Mouse (Mus musculus) forebrain, embryonic 11.5 days (tissue): ENCODE results near the gene Tbl1x. TPM values are rescaled to one million over a fixed set of nuclear protein-coding genes. Genes with fewer than 3 reads are reported as not detected.
"Not testable (repeated sequence)": the region's sequence is repeated elsewhere in the genome, so short reads cannot be mapped to it uniquely, and the experiment has no call there.

Experiments used
- ATAC-seq: fragments of 200-750 bp; cut with Nextera tagmentation; replicated peaks from 2 replicates; pipeline ENCODE4 v1.8.0; 2017; ENCODE audit warnings: moderate TSS enrichment; ENCODE audit not compliant: low FRiP score
- DNase-seq: peaks from one replicate; pipeline ENCODE4 v3.0.0-alpha.2; 2017; ENCODE audit warnings: low spot score
- H3K27ac ChIP-seq: fragments of 300-500 bp; sonication (generic); 2 replicates; pipeline ENCODE4 v1.5.1; 2014; ENCODE audit warnings: low read depth, low read length
- H3K27me3 ChIP-seq: fragments of 300-500 bp; sonication (generic); 2 replicates; pipeline ENCODE4 v1.6.1; 2014; ENCODE audit warnings: mild to moderate bottlenecking, low read length, mixed read lengths; ENCODE audit not compliant: control insufficient read depth, insufficient read depth
- H3K36me3 ChIP-seq: fragments of 300-500 bp; sonication (generic); 2 replicates; pipeline ENCODE4 v1.6.1; 2014; ENCODE audit warnings: mild to moderate bottlenecking, low read length, moderate library complexity, mixed read lengths; ENCODE audit not compliant: control insufficient read depth, insufficient read depth
- H3K4me1 ChIP-seq: fragments of 300-500 bp; sonication (generic); replicated peaks from 2 replicates; pipeline ENCODE4 v1.6.1; 2014; ENCODE audit warnings: low read length, mixed read lengths; ENCODE audit not compliant: control insufficient read depth, insufficient read depth
- H3K4me2 ChIP-seq: fragments of 300-500 bp; sonication (generic); 2 replicates; pipeline ENCODE4 v1.6.1; 2014; ENCODE audit warnings: low read depth, mild to moderate bottlenecking, low read length, moderate library complexity, mixed read lengths; ENCODE audit not compliant: severe bottlenecking
- H3K4me3 ChIP-seq: fragments of 300-500 bp; sonication (generic); 2 replicates; pipeline ENCODE4 v1.5.1; 2014; ENCODE audit warnings: low read depth, low read length
- H3K9ac ChIP-seq: fragments of 300-500 bp; sonication (generic); 2 replicates; pipeline ENCODE4 v1.6.1; 2014; ENCODE audit warnings: low read length
- H3K9me3 ChIP-seq: fragments of 300-500 bp; sonication (generic); 2 replicates; pipeline ENCODE4 v1.6.1; 2016; ENCODE audit warnings: low read length, mixed read lengths; ENCODE audit not compliant: control insufficient read depth
- WGBS: fragments of 180-500 bp; shearing (Covaris S2); extraction: QIAGEN DNeasy Blood & Tissue Kit; methylation state at CpG from one replicate; pipeline ENCODE4 v1.1.7; 2014; 5-methylcytosine and 5-hydroxymethylcytosine counted together
- polyA plus RNA-seq: library from polyadenylated mRNA; unstranded; fragments of >200 nt; fragmentation: Nextera tagmentation; extraction: Ambion mirVana; gene quantifications from 2 replicates; pipeline ENCODE4 v1.2.1, GENCODE M21; 2014

Tbl1x gene
- polyA plus RNA-seq, 1 experiment from 2014 or later, result 79.4 TPM

GRCm38 (mm10) chrX:77528401-77528800 lies 17.6 kb downstream of the Tbl1x start:
- Histone ChIP-seq H3K4me3 (no peak overlapping the region), H3K27me3 (no peaks in the 10 kb centered on the region), H3K9ac (no peak overlapping the region), H3K27ac (no peak overlapping the region), H3K36me3 (no peaks in the 10 kb centered on the region), H3K4me1 (no peaks in the 10 kb centered on the region), H3K4me2 (no peak overlapping the region), H3K9me3 (no peaks in the 10 kb centered on the region)
- WGBS, result 90% methylated on average over 1 of the region's 1 CpGs
- ATAC-seq (no peak), DNase-seq (no peak)

GRCm38 (mm10) chrX:77530997-77531396 lies 20.2 kb downstream of the Tbl1x start:
- H3K9ac ChIP-seq, result no peak overlapping the region
- H3K9me3 ChIP-seq, result no peaks in the 10 kb centered on the region
- H3K4me1 ChIP-seq, result no peaks in the 10 kb centered on the region
- 78% methylated on average over 4 of the region's 5 CpGs for WGBS
- no peaks in the 10 kb centered on the region for H3K27me3 ChIP-seq
- no peak for DNase-seq
- H3K27ac ChIP-seq, result no peak overlapping the region
- H3K4me3 ChIP-seq, result no peak overlapping the region
- no peaks in the 10 kb centered on the region for H3K36me3 ChIP-seq
- no peak for ATAC-seq
- H3K4me2 ChIP-seq, result no peak overlapping the region

- WGBS, result 86% methylated on average over 2 of the region's 2 CpGs
- Histone ChIP-seq H3K9ac (no peak overlapping the region), H3K27me3 (no peaks in the 10 kb centered on the region), H3K4me1 (no peaks in the 10 kb centered on the region), H3K9me3 (no peaks in the 10 kb centered on the region), H3K27ac (no peak overlapping the region), H3K4me3 (no peak overlapping the region), H3K4me2 (no peak overlapping the region), H3K36me3 (no peaks in the 10 kb centered on the region)
- ATAC-seq (no peak), DNase-seq (no peak)
These were observed 23.1 kb downstream of the Tbl1x start for GRCm38 (mm10) chrX:77533922-77534321.

GRCm38 (mm10) chrX:77539770-77540169 lies 29.0 kb downstream of the Tbl1x start:
- not testable (repeated sequence) for H3K4me1 ChIP-seq, H3K4me3 ChIP-seq, H3K9me3 ChIP-seq, H3K27ac ChIP-seq, DNase-seq, ATAC-seq, H3K9ac ChIP-seq, H3K27me3 ChIP-seq, H3K4me2 ChIP-seq, H3K36me3 ChIP-seq
- 86% methylated on average over 4 of the region's 4 CpGs for WGBS

DNA sequence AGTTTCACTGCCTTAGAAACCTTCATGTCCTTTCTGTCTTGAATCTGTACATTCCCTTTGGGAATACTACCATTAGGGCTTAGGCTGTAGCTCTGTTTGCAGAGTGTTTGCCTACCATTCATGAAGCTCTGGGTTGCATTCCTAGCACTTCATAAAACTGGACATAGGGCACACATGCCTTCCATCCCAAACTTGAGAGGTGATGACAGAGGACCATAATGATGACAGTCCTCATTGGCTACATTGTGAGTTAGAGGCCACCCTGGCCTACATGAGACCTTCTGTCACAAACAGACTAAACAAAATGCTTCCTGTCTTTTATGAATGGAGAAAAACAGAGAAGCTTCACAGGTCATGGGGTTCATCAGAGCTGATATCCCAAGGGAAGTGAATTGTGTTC lies 33.2 kb downstream of the Tbl1x start:
- Histone ChIP-seq H3K4me2 (no peak overlapping the region), H3K27me3 (no peaks in the 10 kb centered on the region), H3K9me3 (no peaks in the 10 kb centered on the region), H3K9ac (no peak overlapping the region), H3K27ac (no peak overlapping the region), H3K4me1 (no peaks in the 10 kb centered on the region), H3K4me3 (no peak overlapping the region), H3K36me3 (no peaks in the 10 kb centered on the region)
- no peak for ATAC-seq
- no peak for DNase-seq

DNA sequence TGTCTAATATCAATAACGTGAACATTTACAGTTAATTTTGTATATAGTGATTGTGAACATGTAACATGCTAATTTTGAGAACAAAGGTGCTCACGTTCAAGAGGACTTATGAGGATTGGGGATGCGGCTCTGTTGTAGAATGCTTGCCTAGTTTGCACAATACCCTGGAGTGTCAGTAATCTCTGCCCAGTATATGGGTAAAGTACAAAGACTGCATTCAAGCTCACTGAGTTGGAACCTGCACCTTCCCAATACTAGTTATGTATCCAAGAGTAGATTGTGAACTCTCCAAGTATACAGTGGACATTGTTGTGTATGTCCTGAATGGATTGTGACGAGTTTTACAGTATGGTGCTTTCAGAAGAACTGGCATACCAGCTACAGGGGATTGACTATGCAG lies 33.7 kb downstream of the Tbl1x start:
- ATAC-seq (no peak), DNase-seq (no peak)
- WGBS, result 77% methylated on average over 4 of the region's 4 CpGs
- no peaks in the 10 kb centered on the region for H3K36me3 ChIP-seq
- H3K27me3 ChIP-seq, result no peaks in the 10 kb centered on the region
- no peak overlapping the region for H3K4me3 ChIP-seq
- H3K9me3 ChIP-seq, result no peaks in the 10 kb centered on the region
- H3K9ac ChIP-seq, result no peak overlapping the region
- H3K27ac ChIP-seq, result no peak overlapping the region
- no peak overlapping the region for H3K4me2 ChIP-seq
- H3K4me1 ChIP-seq, result no peaks in the 10 kb centered on the region

DNA sequence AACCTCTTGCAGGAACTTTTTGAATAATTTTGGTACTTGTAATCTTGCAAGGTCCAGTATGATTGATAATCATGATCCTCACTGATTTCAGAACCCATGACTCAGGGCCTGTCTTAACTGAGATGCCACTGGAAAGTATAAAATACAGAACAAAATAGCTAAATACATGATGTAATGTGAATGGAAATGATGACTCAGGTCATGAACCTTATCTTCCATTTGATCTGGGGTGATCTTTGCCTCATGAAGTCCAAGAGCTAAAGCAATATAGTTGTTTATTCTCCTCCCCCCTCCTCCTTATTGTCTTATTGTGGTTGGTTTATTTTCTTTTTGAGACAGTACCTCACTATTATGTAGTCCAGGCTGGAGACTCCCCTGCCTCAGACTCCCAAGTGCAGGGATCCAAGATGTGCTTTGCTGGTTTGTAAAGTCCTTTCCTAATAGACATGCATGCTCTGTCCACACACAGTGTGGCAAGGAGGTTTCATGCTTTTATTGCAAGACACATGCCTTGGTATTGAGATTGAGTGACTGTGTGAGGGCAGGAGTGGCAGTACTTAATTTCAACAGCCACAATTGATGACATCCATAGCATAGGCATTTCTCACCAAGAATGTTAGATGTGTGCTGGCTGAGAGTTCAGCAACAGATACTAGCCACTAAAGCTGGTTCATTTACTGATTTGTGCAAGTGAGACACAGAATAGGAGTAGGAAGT lies 34.7 kb downstream of the Tbl1x start:
- Histone ChIP-seq H3K4me2 (no peak overlapping the region), H3K36me3 (no peaks in the 10 kb centered on the region), H3K9me3 (no peaks in the 10 kb centered on the region), H3K27ac (no peak overlapping the region), H3K4me1 (no peaks in the 10 kb centered on the region), H3K4me3 (no peak overlapping the region), H3K9ac (no peak overlapping the region), H3K27me3 (no peaks in the 10 kb centered on the region)
- ATAC-seq, result no peak
- no peak for DNase-seq

GRCm38 (mm10) chrX:77546448-77546847 lies 35.6 kb downstream of the Tbl1x start:
- Histone ChIP-seq H3K9ac (no peak overlapping the region), H3K4me1 (no peaks in the 10 kb centered on the region), H3K27ac (no peak overlapping the region), H3K4me3 (no peak overlapping the region), H3K9me3 (no peaks in the 10 kb centered on the region), H3K4me2 (no peak overlapping the region), H3K36me3 (no peaks in the 10 kb centered on the region), H3K27me3 (no peaks in the 10 kb centered on the region)
- WGBS, result 96% methylated on average over 1 of the region's 1 CpGs
- ATAC-seq (no peak), DNase-seq (no peak)

DNA sequence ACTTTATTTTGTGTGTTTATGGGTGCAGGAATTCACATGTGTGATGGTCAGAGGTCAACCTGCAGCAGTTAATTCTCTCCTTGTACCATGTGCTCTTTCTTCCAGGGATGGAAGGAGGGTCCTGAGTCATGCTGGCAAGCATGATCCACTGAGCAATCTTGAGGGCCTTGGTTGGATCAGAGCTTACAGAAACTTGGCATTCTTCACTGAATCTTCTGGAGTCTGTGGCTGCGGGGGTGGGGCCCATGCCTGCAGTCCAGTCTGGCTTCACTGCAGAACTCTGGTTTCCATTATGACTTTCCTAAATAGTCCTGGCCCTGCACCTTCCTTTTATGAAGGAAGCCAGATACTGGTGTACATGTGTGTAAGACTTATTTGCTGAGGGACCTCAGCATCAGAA lies 38.1 kb downstream of the Tbl1x start:
- no peak overlapping the region for H3K27ac ChIP-seq
- 100% methylated on average over 1 of the region's 1 CpGs for WGBS
- H3K4me3 ChIP-seq, result no peak overlapping the region
- H3K27me3 ChIP-seq, result no peaks in the 10 kb centered on the region
- DNase-seq (no peak), ATAC-seq (no peak)
- no peak overlapping the region for H3K4me2 ChIP-seq
- H3K36me3 ChIP-seq, result no peaks in the 10 kb centered on the region
- no peak overlapping the region for H3K9ac ChIP-seq
- H3K4me1 ChIP-seq, result no peaks in the 10 kb centered on the region
- no peaks in the 10 kb centered on the region for H3K9me3 ChIP-seq
